Mouse (Mus musculus) neural tube, embryonic 15.5 days (tissue): ENCODE results near the gene Actr6. TPM values are rescaled to one million over a fixed set of nuclear protein-coding genes. Genes with fewer than 3 reads are reported as not detected.

ENCODE experiments used
- ATAC-seq: fragments of 200-750 bp; cut with Nextera tagmentation; 2 replicates; pipeline ENCODE4 v1.8.0; 2017; ENCODE audit warnings: mild to moderate bottlenecking, moderate TSS enrichment, moderate library complexity; ENCODE audit not compliant: low FRiP score
- H3K27ac ChIP-seq: fragments of 300-500 bp; sonication (generic); replicated peaks from 2 replicates; pipeline ENCODE4 v1.5.1; 2015; ENCODE audit warnings: mild to moderate bottlenecking, inconsistent platforms
- H3K27me3 ChIP-seq: fragments of 300-500 bp; sonication (generic); replicated peaks from 2 replicates; pipeline ENCODE4 v1.6.1; 2015; ENCODE audit warnings: inconsistent platforms
- H3K36me3 ChIP-seq: fragments of 300-500 bp; sonication (generic); 2 replicates; pipeline ENCODE4 v1.6.1; 2015; ENCODE audit warnings: inconsistent platforms
- H3K4me1 ChIP-seq: fragments of 300-500 bp; sonication (generic); 2 replicates; pipeline ENCODE4 v1.6.1; 2015; ENCODE audit warnings: inconsistent platforms
- H3K4me2 ChIP-seq: fragments of 300-500 bp; sonication (generic); 2 replicates; pipeline ENCODE4 v1.6.1; 2015; ENCODE audit warnings: inconsistent platforms, mild to moderate bottlenecking, moderate library complexity
- H3K4me3 ChIP-seq: fragments of 300-500 bp; sonication (generic); replicated peaks from 2 replicates; pipeline ENCODE4 v1.5.1; 2015; ENCODE audit warnings: mild to moderate bottlenecking, inconsistent platforms
- H3K9ac ChIP-seq: fragments of 300-500 bp; sonication (generic); replicated peaks from 2 replicates; pipeline ENCODE4 v1.6.1; 2015; ENCODE audit warnings: mild to moderate bottlenecking, inconsistent platforms
- H3K9me3 ChIP-seq: fragments of 300-500 bp; sonication (generic); replicated peaks from 2 replicates; pipeline ENCODE4 v1.6.1; 2016; ENCODE audit warnings: inconsistent platforms
- WGBS: fragments of 180-500 bp; shearing (Covaris S2); methylation state at CpG from one replicate; pipeline ENCODE4 v1.1.7; 2015; ENCODE audit warnings: mixed read lengths; 5-methylcytosine and 5-hydroxymethylcytosine counted together
- polyA plus RNA-seq: library from polyadenylated mRNA; unstranded; fragments of >200 nt; fragmentation: Nextera tagmentation; extraction: Ambion mirVana; gene quantifications from 2 replicates; pipeline ENCODE4 v1.2.1, GENCODE M21; 2015

Gene Actr6
- polyA plus RNA-seq, 1 experiment from 2014 or later = 67.6 TPM

- Histone ChIP-seq H3K9me3 (no peaks in the 10 kb centered on the region), H3K27ac (no peak overlapping the region), H3K4me3 (no peak overlapping the region), H3K36me3 (no peaks in the 10 kb centered on the region), H3K4me1 (peaks cover 13% of the 10 kb centered on the region), H3K27me3 (no peaks in the 10 kb centered on the region), H3K9ac (no peak overlapping the region), H3K4me2 (no peak overlapping the region)
- ATAC-seq = no peak
- WGBS = 100% methylated on average over 1 of the region's 1 CpGs
Observed at GRCm38 (mm10) chr10:89747911-89748310, 15.8 kb upstream of the Actr6 start.

DNA sequence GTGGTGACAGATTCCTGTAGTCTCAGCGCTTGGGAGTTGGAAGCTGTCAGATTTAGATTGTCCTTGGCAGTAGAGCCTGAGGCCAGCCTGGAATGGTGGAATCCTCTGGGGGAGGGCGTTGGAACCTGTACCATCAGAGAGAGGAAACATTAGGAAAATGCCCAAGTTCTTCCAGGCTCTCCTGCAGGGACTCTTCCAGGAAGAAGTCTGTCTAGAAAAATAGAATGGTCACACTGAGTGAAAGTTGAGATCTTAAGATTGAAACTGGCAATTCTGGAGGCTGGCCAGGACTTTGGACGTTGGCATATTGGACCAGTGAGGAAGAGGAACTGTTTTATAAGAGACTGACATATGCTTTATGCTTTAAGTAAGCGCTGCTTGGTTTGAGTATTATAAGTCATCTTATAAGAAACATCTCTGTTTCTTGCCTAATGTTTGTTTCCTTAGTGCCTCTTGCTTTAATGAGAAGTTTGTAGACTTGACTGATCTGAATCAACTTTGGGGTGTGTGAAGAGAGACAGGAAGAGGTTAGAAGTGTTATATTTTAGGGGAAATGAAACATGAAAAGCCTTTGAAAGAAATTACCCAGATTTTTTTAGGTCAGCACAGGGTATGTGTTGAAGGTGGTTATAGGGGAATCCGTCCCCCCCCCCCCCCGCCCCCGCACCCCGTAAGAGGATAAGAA lies 15.3 kb upstream of the Actr6 start:
- Histone ChIP-seq H3K9ac (0 out of 2 replicates have a peak overlapping the region, but pooled peaks have one; percentile 10), H3K27ac (no peak overlapping the region), H3K4me1 (peaks cover 13% of the 10 kb centered on the region), H3K36me3 (no peaks in the 10 kb centered on the region), H3K4me2 (peak overlapping the region; percentile 17; the same call in 1 of the 2 replicates), H3K9me3 (no peaks in the 10 kb centered on the region), H3K4me3 (no peak overlapping the region), H3K27me3 (no peaks in the 10 kb centered on the region)
- WGBS = 90% methylated on average over 8 of the region's 8 CpGs
- no peak for ATAC-seq

DNA sequence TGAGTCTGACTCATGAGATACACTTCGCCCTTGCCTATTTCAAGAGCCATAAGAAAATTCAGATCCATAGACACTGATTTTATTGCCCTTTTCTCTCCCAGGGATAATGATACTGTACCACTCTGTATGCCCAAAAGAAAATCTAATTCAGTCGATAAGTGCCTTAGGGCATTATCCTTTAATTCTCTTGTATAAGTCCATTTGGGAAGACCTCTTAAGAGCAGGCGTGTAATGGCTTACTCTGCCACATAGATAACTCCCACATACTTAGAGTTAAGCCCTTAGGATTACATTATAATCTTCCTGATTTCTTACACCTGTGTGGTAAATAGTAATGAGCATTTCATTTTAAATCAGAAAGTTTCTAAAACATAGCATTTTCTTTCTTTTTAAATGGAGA lies 14.5 kb upstream of the Actr6 start:
- WGBS = 63% methylated on average over 3 of the region's 3 CpGs
- no peaks in the 10 kb centered on the region for H3K36me3 ChIP-seq
- H3K9ac ChIP-seq = no peak overlapping the region
- H3K27me3 ChIP-seq = no peaks in the 10 kb centered on the region
- ATAC-seq = no peak
- no peak overlapping the region for H3K27ac ChIP-seq
- H3K4me3 ChIP-seq = no peak overlapping the region
- H3K4me1 ChIP-seq = peaks cover 13% of the 10 kb centered on the region
- no peaks in the 10 kb centered on the region for H3K9me3 ChIP-seq
- H3K4me2 ChIP-seq = peak overlapping the region; percentile 64

- WGBS = 0% methylated on average over 14 of the region's 14 CpGs
- peak overlapping the region; percentile 97 for H3K27ac ChIP-seq
- no peaks in the 10 kb centered on the region for H3K9me3 ChIP-seq
- peak overlapping the region; percentile 93 for H3K9ac ChIP-seq
- peak overlapping the region; percentile 64 for H3K4me2 ChIP-seq
- H3K4me3 ChIP-seq = peak overlapping the region; percentile 91
- peaks cover 13% of the 10 kb centered on the region for H3K4me1 ChIP-seq
- no peak for ATAC-seq
- H3K36me3 ChIP-seq = no peaks in the 10 kb centered on the region
- no peaks in the 10 kb centered on the region for H3K27me3 ChIP-seq
Observed at GRCm38 (mm10) chr10:89745666-89746020, 13.5 kb upstream of the Actr6 start.

DNA sequence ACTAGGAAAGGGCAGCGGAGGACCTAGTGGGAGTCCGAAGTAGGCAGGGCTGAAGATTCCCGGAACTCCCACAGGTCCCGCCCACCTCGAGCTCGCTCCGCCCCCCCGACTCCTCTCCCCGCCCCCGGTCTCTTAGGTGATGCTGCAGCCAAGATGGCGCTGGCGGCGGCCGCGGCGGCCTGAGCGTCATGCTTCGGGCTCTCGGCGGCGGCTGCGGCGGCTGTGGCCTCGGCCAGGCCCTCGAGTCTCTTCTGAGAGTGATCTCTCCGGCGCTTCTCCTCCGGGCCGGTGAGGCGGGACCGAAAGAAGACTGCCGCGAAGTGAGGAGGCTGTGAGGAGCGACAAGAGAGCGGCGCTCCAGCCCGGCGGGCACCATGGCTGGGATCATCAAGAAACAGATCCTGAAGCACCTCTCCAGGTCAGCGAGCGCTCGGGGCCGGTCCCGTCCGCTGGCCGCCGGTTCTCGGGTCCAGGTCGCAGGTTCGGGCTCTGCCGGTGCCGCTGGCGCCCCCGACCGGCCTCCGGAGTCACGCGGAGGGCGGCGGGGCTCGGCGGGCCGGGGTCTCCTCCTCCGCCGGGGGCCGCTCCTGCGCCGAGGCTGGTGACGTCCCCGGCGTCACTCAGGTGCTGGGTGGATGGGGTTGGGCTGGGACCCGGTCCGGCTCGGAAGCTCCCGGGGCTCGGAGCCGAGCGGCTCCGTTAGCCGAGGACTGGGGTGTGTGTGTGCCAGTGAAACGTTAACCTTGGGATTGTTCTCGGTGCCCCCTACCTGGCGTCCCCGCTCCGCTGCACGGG lies 13.0 kb upstream of the Actr6 start, which contains the start of gene Uhrf1bp1l:
Gene Uhrf1bp1l (plus strand): TSS at position 121 of the 795 bp plus-strand sequence.
- H3K9me3 ChIP-seq = no peaks in the 10 kb centered on the region
- H3K27me3 ChIP-seq = no peaks in the 10 kb centered on the region
- H3K4me3 ChIP-seq = peak within 1 kb of the TSS; percentile 91
- WGBS = under 1% methylated on average over 82 of the region's 85 CpGs
- H3K4me2 ChIP-seq = peak within 1 kb of the TSS; percentile 64
- peak within 1 kb of the TSS; percentile 93 for H3K9ac ChIP-seq
- H3K4me1 ChIP-seq = peaks cover 13% of the 10 kb centered on the region
- no peaks in the 10 kb centered on the region for H3K36me3 ChIP-seq
- peak; percentile 97 for ATAC-seq
- peak within 1 kb of the TSS; percentile 97 for H3K27ac ChIP-seq

DNA sequence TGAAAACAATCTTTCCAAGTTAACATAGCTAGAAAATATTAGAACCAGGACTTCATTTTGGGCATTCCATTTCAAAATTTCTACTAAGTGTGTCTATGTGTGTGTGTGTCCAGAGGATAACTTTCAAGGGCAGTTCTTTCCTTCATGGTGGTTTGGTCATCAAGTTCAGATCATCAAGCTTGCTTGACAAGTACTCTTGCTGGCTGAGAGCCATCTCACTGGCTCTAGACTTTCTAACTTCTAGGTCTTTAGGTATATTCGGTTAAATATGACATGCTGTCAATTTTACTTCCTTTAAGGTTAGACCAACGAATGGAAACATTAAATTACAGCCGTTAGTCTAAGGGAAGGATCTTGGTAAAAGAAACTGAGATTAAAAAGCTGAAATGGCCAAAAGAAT lies 12.2 kb upstream of the Actr6 start:
- H3K27me3 ChIP-seq = no peaks in the 10 kb centered on the region
- no peak overlapping the region for H3K9ac ChIP-seq
- H3K4me2 ChIP-seq = peak overlapping the region; percentile 64
- H3K4me3 ChIP-seq = peak overlapping the region; percentile 91
- H3K4me1 ChIP-seq = peaks cover 13% of the 10 kb centered on the region
- no peaks in the 10 kb centered on the region for H3K36me3 ChIP-seq
- no peaks in the 10 kb centered on the region for H3K9me3 ChIP-seq
- no peak overlapping the region for H3K27ac ChIP-seq
- ATAC-seq = no peak
- WGBS = 34% methylated on average over 3 of the region's 3 CpGs

DNA sequence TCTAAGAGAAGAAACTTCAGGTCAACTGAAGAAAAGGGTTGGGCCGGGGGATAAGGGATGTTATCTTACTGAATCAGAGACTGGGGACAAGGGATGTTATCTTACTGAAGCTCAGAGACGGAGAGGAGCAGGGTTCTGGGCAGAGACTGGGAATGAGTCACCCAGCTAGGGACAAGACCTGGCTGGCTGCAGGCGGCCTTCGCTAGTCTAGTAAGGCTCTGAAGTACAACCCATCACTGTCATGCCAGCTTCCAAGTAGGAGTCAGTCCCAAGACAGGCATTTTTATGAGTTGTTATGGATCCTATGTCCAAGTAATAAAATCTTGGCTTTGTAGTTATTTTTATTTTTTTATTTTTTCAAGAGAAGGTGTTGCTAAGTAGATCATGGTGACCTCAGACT lies 11.2 kb upstream of the Actr6 start:
- H3K27me3 ChIP-seq = no peaks in the 10 kb centered on the region
- ATAC-seq = no peak

GRCm38 (mm10) chr10:89740995-89741394 lies 8.9 kb upstream of the Actr6 start:
- no peaks in the 10 kb centered on the region; the same call in 1 of the 2 replicates for H3K4me1 ChIP-seq
- no peak overlapping the region for H3K9ac ChIP-seq
- H3K36me3 ChIP-seq = no peaks in the 10 kb centered on the region
- no peaks in the 10 kb centered on the region for H3K27me3 ChIP-seq
- H3K4me3 ChIP-seq = no peak overlapping the region
- ATAC-seq = no peak
- H3K27ac ChIP-seq = no peak overlapping the region
- WGBS = 86% methylated on average over 6 of the region's 6 CpGs
- no peak overlapping the region for H3K4me2 ChIP-seq
- H3K9me3 ChIP-seq = no peaks in the 10 kb centered on the region

More for the DNA sequence above, 11.2 kb upstream of the Actr6 start:
- Histone ChIP-seq H3K4me1 (peaks cover 13% of the 10 kb centered on the region), H3K9ac (no peak overlapping the region), H3K4me2 (no peak overlapping the region), H3K9me3 (no peaks in the 10 kb centered on the region), H3K36me3 (no peaks in the 10 kb centered on the region), H3K27ac (no peak overlapping the region), H3K4me3 (no peak overlapping the region)
- 88% methylated on average over 4 of the region's 4 CpGs for WGBS

GRCm38 (mm10) chr10:89739703-89740102 lies 7.6 kb upstream of the Actr6 start:
- no peak overlapping the region for H3K9ac ChIP-seq
- no peak for ATAC-seq
- H3K4me3 ChIP-seq = no peak overlapping the region
- H3K36me3 ChIP-seq = no peaks in the 10 kb centered on the region
- no peaks in the 10 kb centered on the region; the same call in 1 of the 2 replicates for H3K4me1 ChIP-seq
- no peaks in the 10 kb centered on the region for H3K9me3 ChIP-seq
- no peak overlapping the region for H3K27ac ChIP-seq
- no peaks in the 10 kb centered on the region for H3K27me3 ChIP-seq
- no peak overlapping the region for H3K4me2 ChIP-seq
- WGBS = 61% methylated on average over 6 of the region's 7 CpGs

- Histone ChIP-seq H3K9ac (no peak overlapping the region), H3K36me3 (no peaks in the 10 kb centered on the region), H3K4me3 (no peak overlapping the region), H3K9me3 (no peaks in the 10 kb centered on the region), H3K4me1 (no peaks in the 10 kb centered on the region), H3K27ac (no peak overlapping the region), H3K27me3 (no peaks in the 10 kb centered on the region), H3K4me2 (no peak overlapping the region)
- ATAC-seq = no peak
- WGBS = 94% methylated on average over 9 of the region's 9 CpGs
Observed at GRCm38 (mm10) chr10:89738395-89738794, 6.3 kb upstream of the Actr6 start.

DNA sequence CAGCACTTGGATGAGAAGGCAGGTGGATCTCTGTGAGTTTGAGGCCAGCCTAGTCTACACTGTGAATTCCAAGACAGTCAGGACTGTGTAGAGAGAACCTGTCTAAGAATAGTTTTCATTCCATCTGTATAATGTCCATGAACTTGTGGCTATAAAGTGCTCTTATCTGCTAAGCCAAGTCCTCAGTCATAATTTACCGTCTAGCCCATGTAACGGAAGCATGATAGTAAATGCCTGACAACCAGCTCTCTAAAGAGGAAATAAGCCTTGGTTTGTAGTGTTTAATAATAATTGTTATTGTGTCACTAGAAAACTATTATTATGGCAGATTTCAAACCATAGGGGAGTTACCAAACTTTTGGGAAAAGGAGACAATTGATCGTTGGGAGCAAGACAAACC lies 5.8 kb upstream of the Actr6 start:
- no peaks in the 10 kb centered on the region for H3K27me3 ChIP-seq

GRCm38 (mm10) chr10:89737092-89737491 lies 5.0 kb upstream of the Actr6 start:
- Histone ChIP-seq H3K36me3 (no peaks in the 10 kb centered on the region), H3K27ac (no peak overlapping the region), H3K9me3 (no peaks in the 10 kb centered on the region), H3K4me2 (no peak overlapping the region), H3K4me1 (peaks cover 4% of the 10 kb centered on the region), H3K27me3 (no peaks in the 10 kb centered on the region), H3K4me3 (no peak overlapping the region), H3K9ac (no peak overlapping the region)
- 41% methylated on average over 5 of the region's 5 CpGs for WGBS
- no peak for ATAC-seq

More for the DNA sequence above, 5.8 kb upstream of the Actr6 start:
- WGBS = 94% methylated on average over 3 of the region's 3 CpGs
- Histone ChIP-seq H3K9ac (no peak overlapping the region), H3K4me1 (peaks cover under 1% of the 10 kb centered on the region), H3K27ac (no peak overlapping the region), H3K4me2 (no peak overlapping the region), H3K9me3 (no peaks in the 10 kb centered on the region), H3K36me3 (no peaks in the 10 kb centered on the region), H3K4me3 (no peak overlapping the region)
- no peak for ATAC-seq
